Mouse (Mus musculus): ENCODE data around the gene S100a5.

GRCm38 (mm10) chr3:90644220-90644619, 35.9 kb downstream of the S100a5 start:
- no peak for TF ChIP-seq GATA1 (IDR thresholded peaks at IDR 0.05; ENCODE audit: borderline replicate concordance, low read length)
- no peak for TF ChIP-seq FLI1 (IDR thresholded peaks at IDR 0.05; ENCODE audit: low read length)
